Mouse (Mus musculus): Measurements from ENCODE around the gene Ddx58. TPM values are rescaled to one million over a fixed set of nuclear protein-coding genes. Genes with fewer than 3 reads are reported as not detected.

Ddx58 gene
- polyA plus RNA-seq, 1 experiment from 2014 or later, result 11.6 TPM

- 84% methylated on average over 3 of the region's 3 CpGs for WGBS
- Histone ChIP-seq H3K27ac (no peak overlapping the region), H3K4me1 (no peaks in the 10 kb centered on the region), H3K4me2 (no peak overlapping the region), H3K4me3 (no peak overlapping the region), H3K27me3 (no peaks in the 10 kb centered on the region), H3K36me3 (peaks cover 16% of the 10 kb centered on the region; the same call in 1 of the 2 replicates), H3K9me3 (no peaks in the 10 kb centered on the region), H3K9ac (no peak overlapping the region)
- ATAC-seq (ENCODE audit: borderline replicate concordance, extremely low read depth, low FRiP score, low TSS enrichment), result no peak
Observed at GRCm38 (mm10) chr4:40204374-40204773, 35.3 kb downstream of the Ddx58 start.

DNA sequence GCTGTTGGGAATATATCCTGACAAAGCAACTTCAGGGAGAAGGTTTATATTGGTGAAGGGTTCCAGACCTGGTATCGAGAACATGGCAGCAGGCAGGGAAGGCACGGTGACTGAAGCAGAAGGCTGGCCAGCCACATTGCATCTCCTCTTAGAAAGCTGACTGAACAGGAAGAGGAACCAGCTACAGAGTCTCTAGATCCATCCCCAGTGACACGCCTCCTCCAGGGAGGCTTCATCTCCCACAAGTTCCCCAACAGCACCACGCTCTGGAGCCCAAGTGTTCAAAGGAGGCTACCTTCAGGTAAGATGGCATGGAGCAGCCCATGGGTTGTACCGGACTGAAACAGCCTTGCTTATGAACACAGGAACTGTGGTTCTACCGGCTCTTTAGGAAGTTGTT, 37.4 kb downstream of the Ddx58 start:
- Histone ChIP-seq H3K9ac (no peak overlapping the region), H3K4me2 (no peak overlapping the region), H3K4me3 (no peak overlapping the region), H3K9me3 (no peaks in the 10 kb centered on the region), H3K27me3 (no peaks in the 10 kb centered on the region), H3K36me3 (peaks cover 20% of the 10 kb centered on the region; the same call in 1 of the 2 replicates), H3K4me1 (no peaks in the 10 kb centered on the region), H3K27ac (no peak overlapping the region)
- WGBS, result 89% methylated on average over 6 of the region's 6 CpGs
- ATAC-seq (ENCODE audit: borderline replicate concordance, extremely low read depth, low FRiP score, low TSS enrichment), result no peak

DNA sequence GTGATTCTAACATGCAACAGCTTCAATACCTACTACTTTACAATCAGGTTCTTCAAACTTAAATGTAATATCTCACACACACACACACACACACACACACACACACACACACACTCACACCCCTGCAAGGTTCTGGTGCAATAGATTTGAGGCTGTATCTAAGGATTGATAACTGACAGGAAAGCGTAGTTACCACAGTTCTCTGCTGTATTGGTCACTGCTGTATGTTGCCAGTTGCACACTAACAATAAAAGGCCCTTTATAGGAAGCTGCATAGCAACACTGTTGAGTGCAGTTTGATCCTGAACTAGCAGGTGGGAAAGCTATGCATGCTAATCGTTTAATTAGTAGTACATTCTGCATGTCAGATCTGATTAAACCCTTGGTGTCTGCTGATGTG, 44.3 kb downstream of the Ddx58 start:
- peaks cover 37% of the 10 kb centered on the region for H3K36me3 ChIP-seq
- no peaks in the 10 kb centered on the region for H3K9me3 ChIP-seq
- WGBS, result 89% methylated on average over 2 of the region's 2 CpGs

DNA sequence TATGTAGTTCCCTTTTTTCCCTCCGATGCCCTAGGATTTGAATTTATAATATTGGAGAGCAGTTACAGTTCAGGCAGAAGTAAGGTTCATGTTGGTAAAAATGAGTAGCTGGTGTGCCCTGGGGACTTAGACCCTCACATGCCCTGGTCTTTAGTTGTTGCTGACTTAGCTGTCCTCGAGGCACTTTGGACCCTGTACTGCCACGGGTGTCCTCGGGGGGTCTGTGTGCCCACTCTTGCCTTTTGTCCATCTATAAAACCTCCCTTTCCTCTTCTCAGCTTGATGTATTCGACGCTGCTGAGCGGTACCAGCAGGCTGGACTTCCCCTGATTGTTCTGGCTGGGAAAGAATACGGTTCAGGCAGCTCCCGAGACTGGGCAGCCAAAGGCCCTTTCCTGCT, 46.2 kb downstream of the Ddx58 start:
- Histone ChIP-seq H3K4me3 (no peak overlapping the region), H3K9me3 (no peaks in the 10 kb centered on the region), H3K4me1 (no peaks in the 10 kb centered on the region), H3K4me2 (no peak overlapping the region), H3K36me3 (peaks cover 51% of the 10 kb centered on the region), H3K27ac (no peak overlapping the region), H3K27me3 (no peaks in the 10 kb centered on the region), H3K9ac (no peak overlapping the region)
- WGBS, result 82% methylated on average over 9 of the region's 9 CpGs
- no peak for ATAC-seq (ENCODE audit: borderline replicate concordance, extremely low read depth, low FRiP score, low TSS enrichment)

More for the DNA sequence above, 44.3 kb downstream of the Ddx58 start:
- ATAC-seq (ENCODE audit: borderline replicate concordance, extremely low read depth, low FRiP score, low TSS enrichment), result no peak
- H3K27ac ChIP-seq, result no peak overlapping the region
- no peaks in the 10 kb centered on the region for H3K27me3 ChIP-seq
- no peak overlapping the region for H3K9ac ChIP-seq
- H3K4me1 ChIP-seq, result no peaks in the 10 kb centered on the region
- H3K4me3 ChIP-seq, result no peak overlapping the region
- no peak overlapping the region for H3K4me2 ChIP-seq

DNA sequence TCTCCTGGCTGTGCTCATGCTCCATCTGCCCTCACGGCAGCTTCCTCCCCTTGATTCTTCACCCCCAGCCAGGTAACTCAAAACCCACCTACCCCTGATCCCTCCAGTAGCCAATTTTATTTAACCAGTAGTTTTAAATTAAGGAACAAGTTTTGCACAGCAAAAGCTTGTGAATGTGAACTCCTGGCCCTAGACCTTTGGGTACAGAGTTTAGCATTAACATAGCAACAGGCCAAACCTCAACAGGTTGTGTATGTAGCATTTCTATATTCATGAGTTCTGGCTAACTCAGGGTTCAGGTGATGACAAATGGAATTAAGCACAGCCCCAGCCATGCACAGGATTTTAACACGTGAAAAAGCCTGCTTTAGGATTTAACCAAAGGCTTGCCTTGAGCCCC, 47.4 kb downstream of the Ddx58 start:
- H3K4me1 ChIP-seq, result no peaks in the 10 kb centered on the region
- WGBS, result 69% methylated on average over 2 of the region's 2 CpGs
- peaks cover 55% of the 10 kb centered on the region for H3K36me3 ChIP-seq
- H3K27ac ChIP-seq, result no peak overlapping the region
- no peak overlapping the region for H3K4me3 ChIP-seq
- no peak for ATAC-seq (ENCODE audit: borderline replicate concordance, extremely low read depth, low FRiP score, low TSS enrichment)
- H3K9me3 ChIP-seq, result no peaks in the 10 kb centered on the region
- H3K9ac ChIP-seq, result no peak overlapping the region
- H3K4me2 ChIP-seq, result no peak overlapping the region
- no peaks in the 10 kb centered on the region for H3K27me3 ChIP-seq

GRCm38 (mm10) chr4:40187956-40188355, 51.7 kb downstream of the Ddx58 start:
- Histone ChIP-seq H3K4me1 (no peaks in the 10 kb centered on the region), H3K27me3 (no peaks in the 10 kb centered on the region), H3K27ac (no peak overlapping the region; the same call in 1 of the 2 replicates), H3K9ac (no peak overlapping the region), H3K4me2 (no peak overlapping the region), H3K36me3 (peaks cover 70% of the 10 kb centered on the region), H3K4me3 (no peak overlapping the region), H3K9me3 (no peaks in the 10 kb centered on the region)
- 77% methylated on average over 7 of the region's 7 CpGs for WGBS
- no peak for ATAC-seq (ENCODE audit: borderline replicate concordance, extremely low read depth, low FRiP score, low TSS enrichment)

DNA sequence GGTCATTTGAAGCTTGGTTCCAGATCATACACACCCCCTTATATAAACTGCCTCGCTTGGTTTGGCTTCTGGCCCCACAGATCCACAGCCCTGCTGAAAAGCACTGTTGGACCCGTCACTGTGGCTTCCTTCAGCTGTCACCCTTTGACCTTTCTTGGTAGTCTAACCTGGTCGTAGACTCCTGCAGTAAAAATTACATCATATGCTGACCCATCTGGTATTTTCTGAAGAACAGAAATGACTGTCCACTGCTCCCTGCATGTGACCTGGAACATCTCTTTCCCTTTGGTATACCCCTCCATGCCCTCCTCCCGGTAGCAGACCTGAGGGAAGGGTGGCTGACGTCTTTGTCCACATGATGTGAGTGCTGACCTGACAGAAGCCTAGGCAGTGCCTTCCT, 55.2 kb downstream of the Ddx58 start:
- Histone ChIP-seq H3K4me1 (no peaks in the 10 kb centered on the region), H3K4me2 (no peak overlapping the region), H3K27me3 (no peaks in the 10 kb centered on the region), H3K9ac (no peak overlapping the region), H3K9me3 (no peaks in the 10 kb centered on the region), H3K27ac (no peak overlapping the region), H3K36me3 (peaks cover 78% of the 10 kb centered on the region), H3K4me3 (no peak overlapping the region)
- WGBS, result 75% methylated on average over 5 of the region's 5 CpGs
- ATAC-seq (ENCODE audit: borderline replicate concordance, extremely low read depth, low FRiP score, low TSS enrichment), result no peak

- no peak overlapping the region for H3K4me2 ChIP-seq
- 91% methylated on average over 6 of the region's 6 CpGs for WGBS
Observed at GRCm38 (mm10) chr4:40183781-40184180, 55.8 kb downstream of the Ddx58 start.

GRCm38 (mm10) chr4:40182651-40183320, 56.8 kb downstream of the Ddx58 start:
- Histone ChIP-seq H3K9me3 (no peaks in the 10 kb centered on the region), H3K27me3 (no peaks in the 10 kb centered on the region), H3K4me2 (no peak overlapping the region), H3K9ac (no peak overlapping the region), H3K4me1 (no peaks in the 10 kb centered on the region), H3K27ac (no peak overlapping the region), H3K36me3 (peaks cover 74% of the 10 kb centered on the region), H3K4me3 (no peak overlapping the region)
- 36% methylated on average over 14 of the region's 14 CpGs for WGBS
- 0 out of 2 replicates have a peak, but pooled peaks have one; percentile 39 for ATAC-seq (ENCODE audit: borderline replicate concordance, extremely low read depth, low FRiP score, low TSS enrichment)

More at GRCm38 (mm10) chr4:40183781-40184180, 55.8 kb downstream of the Ddx58 start:
- no peak for ATAC-seq (ENCODE audit: borderline replicate concordance, extremely low read depth, low FRiP score, low TSS enrichment)
- no peak overlapping the region for H3K9ac ChIP-seq
- no peaks in the 10 kb centered on the region for H3K27me3 ChIP-seq
- no peaks in the 10 kb centered on the region for H3K9me3 ChIP-seq
- no peak overlapping the region for H3K4me3 ChIP-seq
- no peak overlapping the region for H3K27ac ChIP-seq
- peaks cover 74% of the 10 kb centered on the region for H3K36me3 ChIP-seq
- no peaks in the 10 kb centered on the region for H3K4me1 ChIP-seq

DNA sequence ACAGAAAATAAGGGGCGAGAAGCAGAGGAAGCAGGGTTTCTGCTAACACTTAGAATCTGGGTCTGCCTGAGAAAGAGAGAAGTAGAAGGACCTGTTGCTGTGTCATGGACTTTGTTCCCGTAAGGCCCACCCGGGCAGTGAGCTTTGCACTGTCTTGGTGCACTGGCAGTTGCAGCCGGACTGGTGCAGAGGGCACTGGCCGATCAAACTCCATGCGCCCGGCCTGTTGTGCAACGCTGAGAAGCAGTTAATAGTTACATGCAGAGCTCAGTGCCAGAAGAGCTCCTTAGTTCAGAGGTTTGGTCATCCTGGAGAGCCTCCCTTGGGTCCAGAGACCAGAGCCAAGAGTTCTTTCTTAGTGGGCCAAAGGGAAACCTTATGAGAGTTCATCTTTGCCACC, 57.9 kb downstream of the Ddx58 start:
- WGBS, result 92% methylated on average over 8 of the region's 8 CpGs
- Histone ChIP-seq H3K9ac (no peak overlapping the region), H3K4me1 (no peaks in the 10 kb centered on the region), H3K36me3 (peaks cover 68% of the 10 kb centered on the region), H3K4me2 (no peak overlapping the region), H3K27ac (no peak overlapping the region), H3K27me3 (no peaks in the 10 kb centered on the region), H3K4me3 (no peak overlapping the region), H3K9me3 (no peaks in the 10 kb centered on the region)
- ATAC-seq (ENCODE audit: borderline replicate concordance, extremely low read depth, low FRiP score, low TSS enrichment), result no peak

- Histone ChIP-seq H3K36me3 (peaks cover 57% of the 10 kb centered on the region), H3K27me3 (no peaks in the 10 kb centered on the region), H3K4me3 (no peak overlapping the region), H3K4me2 (no peak overlapping the region), H3K27ac (no peak overlapping the region), H3K4me1 (no peaks in the 10 kb centered on the region), H3K9me3 (no peaks in the 10 kb centered on the region), H3K9ac (no peak overlapping the region)
- WGBS, result 90% methylated on average over 6 of the region's 6 CpGs
- no peak for ATAC-seq (ENCODE audit: borderline replicate concordance, extremely low read depth, low FRiP score, low TSS enrichment)
Observed at GRCm38 (mm10) chr4:40180046-40180445, 59.6 kb downstream of the Ddx58 start.

DNA sequence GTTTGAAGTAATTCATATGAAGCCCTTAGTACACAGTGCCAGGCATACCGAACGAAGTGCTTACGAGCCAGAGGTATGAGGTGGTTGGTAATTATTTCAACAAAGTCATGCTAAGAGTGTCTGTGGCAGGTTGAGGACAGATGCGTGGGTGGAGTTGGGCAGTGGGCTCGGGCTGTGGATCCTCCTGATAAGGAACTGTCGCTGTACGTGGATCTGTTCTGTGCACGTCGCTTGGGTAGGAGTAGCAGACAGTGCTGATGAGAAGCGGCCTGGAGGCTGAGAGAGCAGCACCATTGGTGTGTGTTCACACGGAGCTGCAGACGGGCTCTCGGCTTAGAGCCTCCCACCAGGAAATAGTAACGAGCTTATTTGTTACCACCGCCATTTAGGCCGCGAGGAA, 61.0 kb downstream of the Ddx58 start:
- H3K9ac ChIP-seq, result no peak overlapping the region
- H3K4me2 ChIP-seq, result no peak overlapping the region
- H3K9me3 ChIP-seq, result no peaks in the 10 kb centered on the region
- H3K27ac ChIP-seq, result no peak overlapping the region
- no peak for ATAC-seq (ENCODE audit: borderline replicate concordance, extremely low read depth, low FRiP score, low TSS enrichment)
- WGBS, result 85% methylated on average over 17 of the region's 17 CpGs
- no peaks in the 10 kb centered on the region for H3K4me1 ChIP-seq
- H3K36me3 ChIP-seq, result peaks cover 44% of the 10 kb centered on the region
- H3K4me3 ChIP-seq, result no peak overlapping the region
- H3K27me3 ChIP-seq, result no peaks in the 10 kb centered on the region

DNA sequence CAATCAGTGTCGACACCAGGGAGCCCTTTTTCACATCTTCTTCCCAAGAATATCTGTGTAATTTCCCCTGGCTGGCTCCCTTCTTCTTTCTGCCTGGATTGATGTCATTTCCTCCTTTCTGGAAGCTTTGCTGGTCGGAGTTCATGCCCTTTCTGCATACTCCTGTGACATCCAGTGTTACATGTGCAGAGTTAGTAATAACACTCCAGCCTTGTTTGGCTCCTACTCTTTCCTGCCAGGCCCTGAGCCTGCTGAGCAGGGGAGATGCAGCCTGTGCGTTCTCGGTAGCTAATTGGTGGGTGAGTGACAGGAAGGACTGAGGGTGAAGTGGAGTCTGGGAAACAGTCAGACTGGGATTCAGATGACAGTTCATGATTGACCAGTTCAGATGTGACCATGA, 65.3 kb downstream of the Ddx58 start:
- H3K27ac ChIP-seq, result no peak overlapping the region
- no peak for ATAC-seq (ENCODE audit: borderline replicate concordance, extremely low read depth, low FRiP score, low TSS enrichment)
- no peak overlapping the region for H3K9ac ChIP-seq
- H3K4me3 ChIP-seq, result no peak overlapping the region
- H3K27me3 ChIP-seq, result no peaks in the 10 kb centered on the region
- H3K9me3 ChIP-seq, result no peaks in the 10 kb centered on the region
- WGBS, result 53% methylated on average over 4 of the region's 4 CpGs
- no peaks in the 10 kb centered on the region for H3K4me1 ChIP-seq
- H3K36me3 ChIP-seq, result peaks cover 21% of the 10 kb centered on the region
- H3K4me2 ChIP-seq, result no peak overlapping the region
